Mouse (Mus musculus) urinary bladder, postnatal 10 days (tissue): ENCODE data around the gene Csmd2.

Experiments
- DNase-seq: peaks from one replicate; pipeline ENCODE4 v3.0.0; 2022; ENCODE audit warnings: low spot score

The Csmd2 gene

GRCm38 (mm10) chr4:128241854-128242356 is 254.2 kb downstream of the Csmd2 start:
- DNase-seq, result no peak

GRCm38 (mm10) chr4:128245201-128245600 is 257.5 kb downstream of the Csmd2 start:
- no peak for DNase-seq

GRCm38 (mm10) chr4:128248676-128249075 is 261.0 kb downstream of the Csmd2 start:
- DNase-seq, result no peak

- DNase-seq, result no peak
Measured at GRCm38 (mm10) chr4:128259211-128259610, 271.6 kb downstream of the Csmd2 start.

GRCm38 (mm10) chr4:128260907-128261560 is 273.4 kb downstream of the Csmd2 start, which contains the start of gene Hmgb4:
Gene Hmgb4, minus strand, starts transcription at chr4:128260957.
- DNase-seq, result no peak

GRCm38 (mm10) chr4:128264491-128264890 is 276.8 kb downstream of the Csmd2 start:
- DNase-seq, result no peak

- DNase-seq, result no peak
Measured at GRCm38 (mm10) chr4:128265341-128265740, 277.7 kb downstream of the Csmd2 start.

GRCm38 (mm10) chr4:128269261-128269875 is 281.7 kb downstream of the Csmd2 start:
- no peak for DNase-seq

GRCm38 (mm10) chr4:128270177-128270576 is 282.5 kb downstream of the Csmd2 start:
- no peak for DNase-seq

- DNase-seq, result no peak
Measured at GRCm38 (mm10) chr4:128270931-128271330, 283.3 kb downstream of the Csmd2 start.

GRCm38 (mm10) chr4:128272501-128272900 is 284.8 kb downstream of the Csmd2 start:
- DNase-seq, result no peak

GRCm38 (mm10) chr4:128273146-128273545 is 285.5 kb downstream of the Csmd2 start:
- no peak for DNase-seq

- no peak for DNase-seq
Measured at GRCm38 (mm10) chr4:128275116-128275515, 287.5 kb downstream of the Csmd2 start.

- no peak for DNase-seq
Measured at GRCm38 (mm10) chr4:128275586-128275985, 287.9 kb downstream of the Csmd2 start.

GRCm38 (mm10) chr4:128285009-128285408 is 297.4 kb downstream of the Csmd2 start:
- DNase-seq, result no peak

- no peak for DNase-seq
Measured at GRCm38 (mm10) chr4:128288095-128288494, 300.4 kb downstream of the Csmd2 start.

GRCm38 (mm10) chr4:128304049-128304448 is 316.4 kb downstream of the Csmd2 start:
- DNase-seq, result no peak

- no peak for DNase-seq
Measured at GRCm38 (mm10) chr4:128306011-128306410, 318.4 kb downstream of the Csmd2 start.

GRCm38 (mm10) chr4:128315328-128315727 is 327.7 kb downstream of the Csmd2 start:
- DNase-seq, result no peak

- DNase-seq, result no peak
Measured at GRCm38 (mm10) chr4:128317951-128318350, 330.3 kb downstream of the Csmd2 start.

GRCm38 (mm10) chr4:128325511-128325910 is 337.9 kb downstream of the Csmd2 start:
- no peak for DNase-seq

- no peak for DNase-seq
Measured at GRCm38 (mm10) chr4:128326755-128327154, 339.1 kb downstream of the Csmd2 start.

- no peak for DNase-seq
Measured at GRCm38 (mm10) chr4:128327421-128327820, 339.8 kb downstream of the Csmd2 start.

GRCm38 (mm10) chr4:128330519-128330918 is 342.9 kb downstream of the Csmd2 start:
- no peak for DNase-seq
